Mouse (Mus musculus): ENCODE measurements at regions not wholly inside any gene's neighbourhood (a gene's known extent, or its start where the extent isn't known, plus 50 kb on each side); places are given as distances from the start of the nearest gene placed in this dataset.

- TF ChIP-seq CTCF (conservative IDR thresholded peaks at IDR 0.05; ENCODE audit: low read length) (no peak), POU5F1 (IDR thresholded peaks at IDR 0.05; ENCODE audit: borderline replicate concordance, low read length) (no peak)
These were observed 106.7 kb downstream of the Tle3 start for GRCm38 (mm10) chr9:61478862-61479261.

Data from E14TG2a.4 (cell line).